Mouse (Mus musculus) midbrain, embryonic 14.5 days (tissue): ENCODE measurements at regions not wholly inside any gene's neighbourhood (a gene's known extent, or its start where the extent isn't known, plus 50 kb on each side); places are given as distances from the start of the nearest gene placed in this dataset.

Source experiments
- ATAC-seq: fragments of 200-750 bp; cut with Nextera tagmentation; 2 replicates; pipeline ENCODE4 v1.8.0; 2017; ENCODE audit warnings: moderate number of reproducible peaks, moderate library complexity; ENCODE audit not compliant: low FRiP score, low TSS enrichment
- DNase-seq: peaks from one replicate; pipeline ENCODE4 v3.0.0-alpha.2; 2015
- H3K27ac ChIP-seq: fragments of 300-500 bp; sonication (generic); replicated peaks from 2 replicates; pipeline ENCODE4 v1.5.1; 2014; ENCODE audit warnings: mild to moderate bottlenecking, low read depth, low read length, moderate library complexity
- H3K27me3 ChIP-seq: fragments of 300-500 bp; sonication (generic); 2 replicates; pipeline ENCODE4 v1.6.1; 2014; ENCODE audit warnings: low read length, control low read depth, mixed read lengths; ENCODE audit not compliant: control insufficient read depth, insufficient read depth
- H3K36me3 ChIP-seq: fragments of 300-500 bp; sonication (generic); 2 replicates; pipeline ENCODE4 v1.6.1; 2014; ENCODE audit warnings: low read length, control low read depth; ENCODE audit not compliant: control insufficient read depth, insufficient read depth
- H3K4me1 ChIP-seq: fragments of 300-500 bp; sonication (generic); 2 replicates; pipeline ENCODE4 v1.6.1; 2014; ENCODE audit warnings: mild to moderate bottlenecking, antibody characterized with exemption, low read length, control low read depth; ENCODE audit not compliant: control insufficient read depth, insufficient read depth
- H3K4me2 ChIP-seq: fragments of 300-500 bp; sonication (generic); 2 replicates; pipeline ENCODE4 v1.6.1; 2014; ENCODE audit warnings: mild to moderate bottlenecking, low read length, moderate library complexity
- H3K4me3 ChIP-seq: fragments of 300-500 bp; sonication (generic); replicated peaks from 2 replicates; pipeline ENCODE4 v1.5.1; 2014; ENCODE audit warnings: low read depth, low read length
- H3K9ac ChIP-seq: fragments of 300-500 bp; sonication (generic); replicated peaks from 2 replicates; pipeline ENCODE4 v1.6.1; 2014; ENCODE audit warnings: mild to moderate bottlenecking, low read length, moderate library complexity
- H3K9me3 ChIP-seq: fragments of 300-500 bp; sonication (generic); 2 replicates; pipeline ENCODE4 v1.6.1; 2016; ENCODE audit warnings: low read length, control low read depth, mixed read lengths; ENCODE audit not compliant: control insufficient read depth
- WGBS: fragments of 180-500 bp; shearing (Covaris S2); extraction: QIAGEN DNeasy Blood & Tissue Kit; methylation state at CpG from one replicate; pipeline ENCODE4 v1.1.7; 2014; 5-methylcytosine and 5-hydroxymethylcytosine counted together

GRCm38 (mm10) chr13:32603925-32604590 lies 179.7 kb downstream of the Mylk4 start:
- DNase-seq (no peak), ATAC-seq (no peak)
- Histone ChIP-seq H3K4me3 (no peak overlapping the region), H3K4me2 (no peak overlapping the region), H3K9ac (no peak overlapping the region), H3K4me1 (no peaks in the 10 kb centered on the region), H3K27me3 (no peaks in the 10 kb centered on the region), H3K9me3 (no peaks in the 10 kb centered on the region), H3K27ac (no peak overlapping the region), H3K36me3 (no peaks in the 10 kb centered on the region)
- 88% methylated on average over 8 of the region's 8 CpGs for WGBS

DNA sequence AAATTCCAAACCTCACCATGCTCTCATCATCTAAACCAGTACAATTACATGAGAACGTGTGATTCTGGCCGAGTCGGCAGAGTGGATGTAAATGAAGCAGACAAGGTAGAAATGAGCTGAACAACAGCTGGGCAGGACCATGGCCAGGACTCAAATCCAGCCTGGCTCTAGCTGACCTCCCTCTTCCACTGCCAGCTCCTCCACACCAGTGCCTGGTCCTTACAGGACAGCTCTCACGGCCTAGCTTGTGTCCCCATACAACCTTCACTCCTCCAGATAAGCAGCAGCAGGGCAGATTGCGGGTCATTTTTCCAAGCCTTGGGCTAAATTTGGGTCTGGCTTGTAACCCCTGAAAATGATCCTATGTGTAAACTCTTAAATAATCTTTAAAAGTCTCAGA lies 182.4 kb downstream of the Mylk4 start:
- Histone ChIP-seq H3K4me1 (no peaks in the 10 kb centered on the region), H3K9ac (no peak overlapping the region), H3K9me3 (no peaks in the 10 kb centered on the region), H3K27me3 (no peaks in the 10 kb centered on the region), H3K27ac (no peak overlapping the region), H3K4me2 (no peak overlapping the region), H3K4me3 (no peak overlapping the region), H3K36me3 (no peaks in the 10 kb centered on the region)
- DNase-seq (no peak), ATAC-seq (no peak)
- 92% methylated on average over 5 of the region's 5 CpGs for WGBS

- no peaks in the 10 kb centered on the region for H3K4me1 ChIP-seq
- H3K9ac ChIP-seq: no peak overlapping the region
- no peaks in the 10 kb centered on the region for H3K27me3 ChIP-seq
- no peak for ATAC-seq
- no peak overlapping the region for H3K4me2 ChIP-seq
- H3K9me3 ChIP-seq: no peaks in the 10 kb centered on the region
- DNase-seq: no peak
- 97% methylated on average over 7 of the region's 7 CpGs for WGBS
- H3K36me3 ChIP-seq: no peaks in the 10 kb centered on the region
- no peak overlapping the region for H3K4me3 ChIP-seq
- H3K27ac ChIP-seq: no peak overlapping the region
These were observed 190.1 kb downstream of the Mylk4 start for GRCm38 (mm10) chr13:32593611-32594010.

GRCm38 (mm10) chr13:32593131-32593530 lies 190.6 kb downstream of the Mylk4 start:
- no peak overlapping the region for H3K4me2 ChIP-seq
- H3K9me3 ChIP-seq: no peaks in the 10 kb centered on the region
- no peaks in the 10 kb centered on the region for H3K4me1 ChIP-seq
- WGBS: 95% methylated on average over 5 of the region's 5 CpGs
- ATAC-seq: no peak
- no peak overlapping the region for H3K27ac ChIP-seq
- no peak for DNase-seq
- H3K36me3 ChIP-seq: no peaks in the 10 kb centered on the region
- no peaks in the 10 kb centered on the region for H3K27me3 ChIP-seq
- no peak overlapping the region for H3K9ac ChIP-seq
- H3K4me3 ChIP-seq: no peak overlapping the region

GRCm38 (mm10) chr13:32581598-32581997 lies 202.2 kb downstream of the Mylk4 start:
- ATAC-seq (no peak), DNase-seq (no peak)
- Histone ChIP-seq H3K9me3 (no peaks in the 10 kb centered on the region), H3K27ac (no peak overlapping the region), H3K4me1 (no peaks in the 10 kb centered on the region), H3K27me3 (no peaks in the 10 kb centered on the region), H3K9ac (no peak overlapping the region), H3K4me3 (no peak overlapping the region), H3K4me2 (no peak overlapping the region), H3K36me3 (no peaks in the 10 kb centered on the region)

DNA sequence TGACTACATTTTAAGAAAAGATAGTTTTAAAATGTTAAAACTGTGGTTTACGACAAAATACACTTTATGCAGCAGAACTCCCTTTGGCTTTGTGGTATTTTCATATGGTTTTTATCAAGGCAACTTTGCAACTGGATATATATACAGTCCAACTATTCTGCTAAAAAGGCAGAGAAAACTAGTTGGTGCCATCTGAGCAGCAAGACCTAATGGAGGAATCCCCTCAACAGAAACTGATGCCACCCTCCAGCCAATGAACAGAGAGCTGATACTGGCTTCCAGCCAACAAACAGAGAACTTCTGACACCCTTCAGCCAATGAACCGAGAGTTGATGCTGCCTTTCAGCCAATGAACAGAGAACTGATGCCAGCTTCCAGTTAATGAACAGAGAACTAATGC lies 215.9 kb downstream of the Mylk4 start:
- no peaks in the 10 kb centered on the region for H3K4me1 ChIP-seq
- H3K27me3 ChIP-seq: no peaks in the 10 kb centered on the region
- ATAC-seq: no peak
- no peak for DNase-seq
- no peak overlapping the region for H3K4me2 ChIP-seq
- H3K4me3 ChIP-seq: no peak overlapping the region
- no peak overlapping the region for H3K27ac ChIP-seq
- WGBS: 93% methylated on average over 2 of the region's 2 CpGs
- H3K9me3 ChIP-seq: no peaks in the 10 kb centered on the region
- H3K9ac ChIP-seq: no peak overlapping the region
- no peaks in the 10 kb centered on the region for H3K36me3 ChIP-seq

DNA sequence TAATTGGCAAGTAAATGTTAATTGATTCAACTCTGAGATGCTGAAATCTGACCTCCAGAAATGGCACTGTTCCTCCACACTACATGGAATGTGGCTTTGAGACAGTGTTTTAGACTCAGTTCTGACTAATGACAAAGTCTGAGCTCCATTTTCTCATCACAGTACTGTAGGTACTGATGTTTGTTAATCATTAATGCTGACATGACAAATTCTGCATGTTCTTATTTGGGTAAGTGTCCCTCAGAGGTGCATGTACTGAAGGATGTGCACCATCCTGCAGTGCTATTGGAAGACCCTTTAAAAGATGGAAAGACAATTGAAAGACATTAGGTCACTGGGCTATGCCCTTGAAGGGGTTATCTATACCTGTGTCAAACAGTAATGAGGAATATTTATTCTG lies 222.1 kb upstream of the Gmds start:
- DNase-seq: no peak
- Histone ChIP-seq H3K9ac (no peak overlapping the region), H3K27ac (no peak overlapping the region), H3K4me1 (no peaks in the 10 kb centered on the region), H3K9me3 (no peaks in the 10 kb centered on the region), H3K4me2 (no peak overlapping the region), H3K36me3 (no peaks in the 10 kb centered on the region), H3K4me3 (no peak overlapping the region), H3K27me3 (no peaks in the 10 kb centered on the region)
- no peak for ATAC-seq

- 94% methylated on average over 2 of the region's 2 CpGs for WGBS
- ATAC-seq: no peak
- Histone ChIP-seq H3K36me3 (no peaks in the 10 kb centered on the region), H3K27me3 (no peaks in the 10 kb centered on the region), H3K4me2 (no peak overlapping the region), H3K27ac (no peak overlapping the region), H3K4me1 (no peaks in the 10 kb centered on the region), H3K4me3 (no peak overlapping the region), H3K9ac (no peak overlapping the region), H3K9me3 (no peaks in the 10 kb centered on the region)
- DNase-seq: no peak
These were observed 217.9 kb upstream of the Gmds start for GRCm38 (mm10) chr13:32556396-32556795.

DNA sequence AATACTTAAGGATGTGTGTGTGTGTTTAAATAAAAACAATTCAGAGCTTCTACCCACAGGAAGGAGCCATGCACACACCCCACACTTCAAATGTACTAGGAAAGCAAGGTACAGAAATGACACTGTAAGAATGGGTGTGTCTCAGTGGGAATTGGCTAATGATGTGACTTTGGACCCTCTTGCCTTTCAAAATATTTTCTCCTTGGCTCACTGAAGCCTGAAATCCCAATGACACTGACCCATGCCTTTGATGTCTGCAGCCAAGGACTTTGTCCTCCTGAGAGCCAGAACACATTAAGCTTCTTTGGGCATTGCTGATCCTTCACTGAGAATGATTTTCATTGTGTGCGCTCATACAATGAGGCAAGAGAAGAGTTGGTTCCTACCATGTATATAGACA lies 216.5 kb upstream of the Gmds start:
- Histone ChIP-seq H3K27ac (no peak overlapping the region), H3K4me2 (no peak overlapping the region), H3K9me3 (no peaks in the 10 kb centered on the region), H3K9ac (no peak overlapping the region), H3K36me3 (no peaks in the 10 kb centered on the region), H3K4me1 (no peaks in the 10 kb centered on the region), H3K4me3 (no peak overlapping the region), H3K27me3 (no peaks in the 10 kb centered on the region)
- WGBS: 91% methylated on average over 1 of the region's 1 CpGs
- DNase-seq (no peak), ATAC-seq (no peak)
